Mouse (Mus musculus): ENCODE measurements around the gene Ldhc.

DNA sequence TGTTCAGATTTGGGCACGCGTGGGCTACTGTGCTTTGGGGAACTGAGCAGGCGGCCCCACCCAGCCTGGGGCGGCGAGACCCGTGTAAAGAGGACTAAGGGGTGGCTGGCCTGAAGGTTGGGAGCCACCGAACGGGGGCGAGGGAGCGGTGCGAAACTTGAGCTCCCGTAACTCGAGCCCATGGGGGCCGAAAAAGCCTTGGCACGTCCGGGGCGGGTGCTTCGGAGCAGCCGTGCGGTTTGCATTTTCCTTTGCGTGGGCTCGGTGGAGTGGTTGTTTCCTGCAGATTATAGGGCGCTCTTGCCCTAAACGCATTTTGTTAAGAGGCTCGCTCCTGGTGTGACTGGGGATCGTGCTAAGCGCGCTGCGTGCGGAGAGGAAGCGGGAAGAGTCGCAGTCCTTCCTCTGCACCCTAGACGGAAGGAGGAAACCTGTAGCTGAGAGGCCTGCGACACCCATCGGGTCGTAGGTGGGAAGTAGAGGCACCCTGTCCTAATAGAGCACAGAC, 15.0 kb upstream of the Ldhc start:
- TF ChIP-seq CTCF (IDR thresholded peaks at IDR 0.05; ENCODE audit: low read depth) (no peak), EP300 (IDR thresholded peaks at IDR 0.05; ENCODE audit: low read depth) (0 out of 2 replicates have a peak, but pooled peaks have one; percentile 7)
